Mouse (Mus musculus) embryonic facial prominence, embryonic 15.5 days (tissue): ENCODE data around the gene Olfr430. TPM values are rescaled to one million over a fixed set of nuclear protein-coding genes. Genes with fewer than 3 reads are reported as not detected.

Source experiments
- ATAC-seq: fragments of 200-750 bp; cut with Nextera tagmentation; 2 replicates; pipeline ENCODE4 v1.8.0; 2017; ENCODE audit warnings: low read depth, moderate TSS enrichment; ENCODE audit not compliant: insufficient number of reproducible peaks, low FRiP score, low TSS enrichment
- H3K27ac ChIP-seq: fragments of 300-500 bp; sonication (generic); replicated peaks from 2 replicates; pipeline ENCODE4 v1.5.1; 2015; ENCODE audit warnings: mild to moderate bottlenecking, inconsistent platforms
- H3K27me3 ChIP-seq: fragments of 300-500 bp; sonication (generic); 2 replicates; pipeline ENCODE4 v1.6.1; 2015; ENCODE audit warnings: inconsistent platforms
- H3K36me3 ChIP-seq: fragments of 300-500 bp; sonication (generic); 2 replicates; pipeline ENCODE4 v1.6.1; 2015; ENCODE audit warnings: mild to moderate bottlenecking, inconsistent platforms
- H3K4me1 ChIP-seq: fragments of 300-500 bp; sonication (generic); 2 replicates; pipeline ENCODE4 v1.6.1; 2015; ENCODE audit warnings: inconsistent platforms
- H3K4me2 ChIP-seq: fragments of 300-500 bp; sonication (generic); replicated peaks from 2 replicates; pipeline ENCODE4 v1.6.1; 2015; ENCODE audit warnings: mild to moderate bottlenecking, inconsistent platforms
- H3K4me3 ChIP-seq: fragments of 300-500 bp; sonication (generic); replicated peaks from 2 replicates; pipeline ENCODE4 v1.5.1; 2015; ENCODE audit warnings: mild to moderate bottlenecking, inconsistent platforms
- H3K9ac ChIP-seq: fragments of 300-500 bp; sonication (generic); 2 replicates; pipeline ENCODE4 v1.6.1; 2015; ENCODE audit warnings: inconsistent platforms
- H3K9me3 ChIP-seq: fragments of 300-500 bp; sonication (generic); replicated peaks from 2 replicates; pipeline ENCODE4 v1.6.1; 2016; ENCODE audit warnings: inconsistent platforms
- WGBS: fragments of 180-500 bp; shearing (Covaris S2); methylation state at CpG from one replicate; pipeline ENCODE4 v1.1.7; 2015; 5-methylcytosine and 5-hydroxymethylcytosine counted together
- polyA plus RNA-seq: library from polyadenylated mRNA; unstranded; fragments of >200 nt; fragmentation: Nextera tagmentation; extraction: Ambion mirVana; gene quantifications from 2 replicates; pipeline ENCODE4 v1.2.1, GENCODE M21; 2015

Olfr430 gene
- polyA plus RNA-seq, 1 experiment from 2014 or later, result 0.23 TPM

GRCm38 (mm10) chr1:174051515-174051914 lies 14.9 kb upstream of the Olfr430 start:
- no peak for ATAC-seq
- no peak overlapping the region for H3K4me2 ChIP-seq

DNA sequence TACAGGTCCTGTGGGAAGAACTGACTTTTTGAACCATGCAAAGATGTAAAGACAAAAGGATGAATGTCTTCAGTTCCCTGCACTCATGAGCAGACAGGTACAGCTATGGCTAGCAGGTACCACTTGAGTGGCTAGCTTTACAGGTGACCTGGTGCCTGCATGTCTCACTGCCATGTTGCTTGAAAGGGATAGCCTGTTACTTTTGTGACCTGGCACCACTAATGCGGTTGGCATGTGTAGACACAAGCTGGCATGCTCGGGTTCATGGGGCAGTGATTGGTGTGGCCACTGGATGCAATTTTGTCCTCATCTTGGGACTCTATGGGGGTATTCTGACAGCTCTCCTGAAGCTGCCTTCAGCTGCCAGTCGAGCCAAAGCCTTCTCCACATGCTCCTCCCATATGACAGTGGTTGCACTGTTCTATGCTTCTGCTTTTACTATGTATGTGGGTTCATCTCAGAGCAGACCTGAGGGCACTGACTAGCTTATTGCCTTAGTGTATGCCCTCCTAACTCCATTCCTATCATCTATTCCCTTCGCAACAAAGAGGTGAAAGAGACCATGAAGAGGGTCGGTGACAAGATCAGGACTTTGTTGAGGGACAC lies 14.4 kb upstream of the Olfr430 start:
- no peak for ATAC-seq
- Histone ChIP-seq H3K9me3 (no peaks in the 10 kb centered on the region), H3K9ac (no peak overlapping the region), H3K4me2 (no peak overlapping the region), H3K36me3 (no peaks in the 10 kb centered on the region), H3K4me1 (no peaks in the 10 kb centered on the region), H3K27me3 (no peaks in the 10 kb centered on the region), H3K4me3 (no peak overlapping the region), H3K27ac (no peak overlapping the region)
- WGBS, result 78% methylated on average over 5 of the region's 5 CpGs

More at GRCm38 (mm10) chr1:174051515-174051914, 14.9 kb upstream of the Olfr430 start:
- Histone ChIP-seq H3K27me3 (no peaks in the 10 kb centered on the region), H3K4me3 (no peak overlapping the region), H3K9ac (no peak overlapping the region), H3K9me3 (no peaks in the 10 kb centered on the region), H3K4me1 (no peaks in the 10 kb centered on the region), H3K36me3 (no peaks in the 10 kb centered on the region), H3K27ac (no peak overlapping the region)
- WGBS, result 85% methylated on average over 4 of the region's 4 CpGs

DNA sequence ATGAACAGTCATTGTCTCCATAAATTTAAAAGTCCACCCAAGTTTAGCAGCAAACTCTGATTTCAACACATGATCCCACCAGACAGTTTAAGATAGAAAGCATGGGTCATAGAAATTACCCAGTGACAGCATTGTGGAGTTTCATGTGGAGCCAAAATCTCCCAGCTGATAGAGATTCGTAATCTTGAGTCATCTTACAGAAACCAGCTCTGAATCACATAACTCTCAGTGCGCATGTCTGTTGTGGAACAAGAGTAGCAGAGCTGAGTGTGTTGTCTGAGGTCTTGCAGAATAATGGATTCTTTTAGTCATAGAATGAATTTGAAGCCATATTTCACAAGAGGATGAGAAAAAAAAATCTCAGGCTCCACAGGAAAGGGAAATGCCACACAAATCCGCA lies 13.4 kb upstream of the Olfr430 start:
- no peak for ATAC-seq

GRCm38 (mm10) chr1:174055248-174055647 lies 11.2 kb upstream of the Olfr430 start:
- no peaks in the 10 kb centered on the region for H3K9me3 ChIP-seq
- H3K27ac ChIP-seq, result no peak overlapping the region
- H3K4me2 ChIP-seq, result no peak overlapping the region
- H3K27me3 ChIP-seq, result no peaks in the 10 kb centered on the region
- H3K4me3 ChIP-seq, result no peak overlapping the region
- ATAC-seq, result no peak
- no peak overlapping the region for H3K9ac ChIP-seq
- H3K36me3 ChIP-seq, result no peaks in the 10 kb centered on the region
- WGBS, result 76% methylated on average over 2 of the region's 2 CpGs
- no peaks in the 10 kb centered on the region for H3K4me1 ChIP-seq

More for the DNA sequence above, 13.4 kb upstream of the Olfr430 start:
- H3K9ac ChIP-seq, result no peak overlapping the region
- no peaks in the 10 kb centered on the region for H3K9me3 ChIP-seq
- H3K36me3 ChIP-seq, result no peaks in the 10 kb centered on the region
- H3K4me1 ChIP-seq, result no peaks in the 10 kb centered on the region
- no peak overlapping the region for H3K27ac ChIP-seq
- no peak overlapping the region for H3K4me3 ChIP-seq
- no peaks in the 10 kb centered on the region for H3K27me3 ChIP-seq
- WGBS, result 75% methylated on average over 3 of the region's 3 CpGs
- H3K4me2 ChIP-seq, result no peak overlapping the region

DNA sequence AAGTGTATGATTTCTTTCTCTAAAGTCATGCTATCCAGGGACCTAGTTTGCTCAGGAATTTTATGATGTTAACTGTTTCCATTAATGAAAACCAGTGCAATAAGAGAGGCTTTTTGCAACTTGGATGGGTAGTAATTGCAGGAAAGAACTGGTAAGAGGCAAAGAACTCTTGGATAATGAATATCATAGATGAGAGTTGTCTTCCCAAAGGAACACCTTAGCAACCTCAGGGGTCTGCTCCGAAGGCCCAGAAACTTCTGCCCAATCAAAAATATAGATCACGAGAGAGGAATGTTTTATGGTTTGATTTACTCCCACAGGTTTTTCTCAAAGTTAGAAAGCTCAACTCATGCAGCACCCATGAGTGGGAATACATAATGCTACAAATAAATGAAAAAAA lies 17.6 kb downstream of the Olfr430 start, which contains the start of gene Olfr429:
Gene Olfr429 (plus strand): TSS at position 301 of the 400 bp plus-strand sequence.
- H3K4me3 ChIP-seq, result no peak within 1 kb of the TSS
- 91% methylated on average over 2 of the region's 2 CpGs for WGBS
- no peak for ATAC-seq
- H3K9me3 ChIP-seq, result no peaks in the 10 kb centered on the region
- no peak within 1 kb of the TSS for H3K27ac ChIP-seq
- H3K4me2 ChIP-seq, result no peak within 1 kb of the TSS
- no peaks in the 10 kb centered on the region for H3K27me3 ChIP-seq
- H3K36me3 ChIP-seq, result no peaks in the 10 kb centered on the region
- no peaks in the 10 kb centered on the region for H3K4me1 ChIP-seq
- no peak within 1 kb of the TSS for H3K9ac ChIP-seq

DNA sequence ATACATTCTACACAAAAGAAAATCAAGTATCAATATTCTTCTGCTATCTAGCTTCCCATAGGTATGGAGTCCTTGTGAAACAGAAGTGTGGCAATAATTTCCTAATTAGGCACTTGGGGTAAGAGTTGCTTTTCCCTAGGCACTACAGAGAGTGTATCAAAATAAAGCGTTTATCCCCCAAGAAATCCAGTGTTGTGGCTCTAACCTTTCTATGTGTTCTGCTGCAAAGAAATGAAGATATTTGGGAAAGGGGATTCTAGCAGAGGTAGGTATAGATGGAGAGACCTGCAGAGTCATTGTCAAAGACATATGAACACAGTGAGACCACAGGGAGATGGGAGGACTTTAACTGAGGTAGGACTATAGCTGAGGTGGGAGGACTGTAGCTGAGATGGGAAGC lies 30.2 kb downstream of the Olfr430 start, which contains the start of gene Olfr427:
Gene Olfr427 (plus strand): TSS at position 301 of the 400 bp plus-strand sequence.
- no peak for ATAC-seq
- Histone ChIP-seq H3K27ac (no peak within 1 kb of the TSS), H3K4me2 (no peak within 1 kb of the TSS), H3K4me3 (no peak within 1 kb of the TSS), H3K36me3 (no peaks in the 10 kb centered on the region), H3K9me3 (no peaks in the 10 kb centered on the region), H3K4me1 (no peaks in the 10 kb centered on the region), H3K9ac (no peak within 1 kb of the TSS), H3K27me3 (no peaks in the 10 kb centered on the region)
- WGBS, result 89% methylated on average over 1 of the region's 1 CpGs

GRCm38 (mm10) chr1:174103735-174104134 lies 37.3 kb downstream of the Olfr430 start:
- Histone ChIP-seq H3K4me3 (no peak overlapping the region), H3K9me3 (no peaks in the 10 kb centered on the region), H3K9ac (no peak overlapping the region), H3K4me1 (no peaks in the 10 kb centered on the region), H3K4me2 (no peak overlapping the region), H3K27me3 (no peaks in the 10 kb centered on the region), H3K36me3 (no peaks in the 10 kb centered on the region), H3K27ac (no peak overlapping the region)
- 60% methylated on average over 2 of the region's 2 CpGs for WGBS
- ATAC-seq, result no peak

DNA sequence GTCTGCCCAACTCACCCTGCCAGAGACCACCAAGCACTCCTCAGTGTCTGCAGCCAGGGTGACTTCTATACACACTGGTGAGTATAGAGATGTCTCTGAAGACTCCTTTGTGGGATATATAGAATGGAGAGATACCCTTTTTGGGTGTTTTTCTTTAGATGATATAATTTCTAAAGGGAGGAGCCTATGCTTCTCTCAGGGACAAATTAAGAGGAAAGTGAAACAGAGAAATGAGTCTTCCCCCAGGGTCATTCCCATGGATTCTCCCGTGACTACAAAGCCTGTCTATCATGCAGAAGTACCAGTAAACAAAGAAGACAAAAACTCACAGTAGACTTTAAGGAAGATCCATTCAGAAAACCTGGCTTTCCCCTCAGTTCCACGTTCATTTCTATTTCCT lies 54.7 kb downstream of the Olfr430 start, which contains the start of gene Olfr231:
Gene Olfr231 (minus strand): TSS at position 101 of the 400 bp plus-strand sequence.
- no peak for ATAC-seq
- H3K9ac ChIP-seq, result no peak within 1 kb of the TSS
- no peaks in the 10 kb centered on the region for H3K27me3 ChIP-seq
- H3K9me3 ChIP-seq, result no peaks in the 10 kb centered on the region
- H3K4me3 ChIP-seq, result no peak within 1 kb of the TSS
- no peak within 1 kb of the TSS for H3K4me2 ChIP-seq
- no peak within 1 kb of the TSS for H3K27ac ChIP-seq
- no peaks in the 10 kb centered on the region for H3K36me3 ChIP-seq
- H3K4me1 ChIP-seq, result no peaks in the 10 kb centered on the region
- WGBS, result 26% methylated on average over 2 of the region's 2 CpGs

Other genes with a start within 250 kb of the Olfr430 start
- 0.66 and 1.5 TPM in 2 replicates for gene Ifi211, start 153.6 kb upstream of the Olfr430 start, polyA plus RNA-seq
- gene Mndal, start 124.1 kb upstream of the Olfr430 start, polyA plus RNA-seq, result 2.0 and 2.9 TPM in 2 replicates
- 0.85 and 1.3 TPM in 2 replicates for gene Ifi203, start 123.9 kb upstream of the Olfr430 start, polyA plus RNA-seq
- 2.7 and 3.0 TPM in 2 replicates for gene Ifi202b, start 83.9 kb upstream of the Olfr430 start, polyA plus RNA-seq
- 0.16 and 0.62 TPM in 2 replicates for gene Ifi205, start 34.8 kb upstream of the Olfr430 start, polyA plus RNA-seq
- 0.05 TPM in 1 of 2 replicates, not detected in the other for gene Olfr433, start 25.9 kb upstream of the Olfr430 start, polyA plus RNA-seq
- gene Olfr432, start 17.4 kb upstream of the Olfr430 start, polyA plus RNA-seq, result not detected in 2 replicates
- 0.11 and 0.17 TPM in 2 replicates for gene Olfr429, start 17.7 kb downstream of the Olfr430 start, polyA plus RNA-seq
- not detected in 2 replicates for gene Olfr427, start 30.3 kb downstream of the Olfr430 start, polyA plus RNA-seq
- gene Olfr231, start 54.6 kb downstream of the Olfr430 start, polyA plus RNA-seq, result 0.17 and 0.24 TPM in 2 replicates
- gene Olfr424, start 64.9 kb downstream of the Olfr430 start, polyA plus RNA-seq, result 0.13 and 0.19 TPM in 2 replicates
- gene Olfr420, start 89.0 kb downstream of the Olfr430 start, polyA plus RNA-seq, result 0.11 and 0.15 TPM in 2 replicates
- gene Spta1, start 106.2 kb downstream of the Olfr430 start, polyA plus RNA-seq, result 0.17 and 0.24 TPM in 2 replicates
- 0.46 and 0.53 TPM in 2 replicates for gene Olfr419, start 185.5 kb downstream of the Olfr430 start, polyA plus RNA-seq